Mouse (Mus musculus) stomach, embryonic 16.5 days (tissue): ENCODE results near the gene Ocel1. TPM values are rescaled to one million over a fixed set of nuclear protein-coding genes. Genes with fewer than 3 reads are reported as not detected.
"Not testable (repeated sequence)": the region's sequence is repeated elsewhere in the genome, so short reads cannot be mapped to it uniquely, and the experiment has no call there.

Experiments used
- ATAC-seq: fragments of 200-750 bp; cut with Nextera tagmentation; 2 replicates; pipeline ENCODE4 v1.8.0; 2017; ENCODE audit warnings: moderate number of reproducible peaks, moderate TSS enrichment; ENCODE audit not compliant: insufficient read depth, low FRiP score
- H3K27ac ChIP-seq: fragments of 300-500 bp; sonication (generic); 2 replicates; pipeline ENCODE4 v1.5.1; 2014; ENCODE audit warnings: low read length
- H3K27me3 ChIP-seq: fragments of 300-500 bp; sonication (generic); 2 replicates; pipeline ENCODE4 v1.6.1; 2014; ENCODE audit warnings: low read length, control low read depth, mixed read lengths; ENCODE audit not compliant: control insufficient read depth, insufficient read depth
- H3K36me3 ChIP-seq: fragments of 300-500 bp; sonication (generic); 2 replicates; pipeline ENCODE4 v1.6.1; 2014; ENCODE audit warnings: low read length; ENCODE audit not compliant: control insufficient read depth, insufficient read depth
- H3K4me1 ChIP-seq: fragments of 300-500 bp; sonication (generic); 2 replicates; pipeline ENCODE4 v1.6.1; 2014; ENCODE audit warnings: low read length, control low read depth, mixed read lengths; ENCODE audit not compliant: control insufficient read depth, insufficient read depth
- H3K4me2 ChIP-seq: fragments of 300-500 bp; sonication (generic); 2 replicates; pipeline ENCODE4 v1.6.1; 2014; ENCODE audit warnings: low read depth, low read length, mixed read lengths
- H3K4me3 ChIP-seq: fragments of 300-500 bp; sonication (generic); replicated peaks from 2 replicates; pipeline ENCODE4 v1.5.1; 2014; ENCODE audit warnings: mild to moderate bottlenecking, low read length
- H3K9ac ChIP-seq: fragments of 300-500 bp; sonication (generic); 2 replicates; pipeline ENCODE4 v1.6.1; 2014; ENCODE audit warnings: low read length
- H3K9me3 ChIP-seq: fragments of 300-500 bp; sonication (generic); replicated peaks from 2 replicates; pipeline ENCODE4 v1.6.1; 2016; ENCODE audit warnings: low read length, control low read depth; ENCODE audit not compliant: control insufficient read depth
- WGBS: fragments of 180-500 bp; shearing (Covaris S2); extraction: QIAGEN DNeasy Blood & Tissue Kit; methylation state at CpG from one replicate; pipeline ENCODE4 v1.1.7; 2014; 5-methylcytosine and 5-hydroxymethylcytosine counted together
- polyA plus RNA-seq: library from polyadenylated mRNA; unstranded; fragments of >200 nt; fragmentation: Nextera tagmentation; extraction: Ambion mirVana; gene quantifications from 2 replicates; pipeline ENCODE4 v1.2.1, GENCODE M21; 2015

Gene Ocel1
- polyA plus RNA-seq = 5.6 and 6.5 TPM in 2 replicates

GRCm38 (mm10) chr8:71371236-71371848, at the start of gene Ocel1:
TSS of gene Ocel1 (plus strand) at chr8:71371298.
- peak within 1 kb of the TSS; percentile 81 for H3K9ac ChIP-seq
- ATAC-seq = peak; percentile 88
- H3K36me3 ChIP-seq = peaks cover 5% of the 10 kb centered on the region; the same call in 1 of the 2 replicates

DNA sequence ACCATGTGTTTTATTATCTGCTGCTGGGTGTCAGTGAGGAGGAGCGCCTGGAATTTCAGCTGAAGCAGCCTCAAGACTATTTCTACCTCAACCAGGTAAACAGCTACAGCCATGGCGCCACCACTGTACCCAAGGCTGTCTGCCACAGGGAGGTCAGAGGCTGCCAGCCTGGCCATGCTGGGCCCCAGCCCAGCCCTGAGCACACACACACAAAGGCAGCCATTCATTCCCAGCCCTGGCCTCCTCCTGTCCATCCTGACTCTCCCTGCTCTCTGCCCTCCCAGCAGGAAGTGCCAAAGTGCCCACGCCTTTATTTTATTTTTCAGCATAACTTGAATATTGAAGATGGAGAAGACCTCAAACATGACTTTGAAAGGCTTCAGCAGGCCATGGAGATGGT, 48.2 kb upstream of the Ocel1 start:
- no peaks in the 10 kb centered on the region for H3K9me3 ChIP-seq
- H3K4me3 ChIP-seq = no peak overlapping the region
- no peaks in the 10 kb centered on the region for H3K27me3 ChIP-seq
- ATAC-seq = no peak
- H3K4me2 ChIP-seq = no peak overlapping the region
- no peaks in the 10 kb centered on the region for H3K4me1 ChIP-seq
- 83% methylated on average over 3 of the region's 3 CpGs for WGBS
- H3K9ac ChIP-seq = no peak overlapping the region
- H3K36me3 ChIP-seq = peaks cover 15% of the 10 kb centered on the region; the same call in 1 of the 2 replicates
- H3K27ac ChIP-seq = no peak overlapping the region

More at GRCm38 (mm10) chr8:71371236-71371848, at the start of gene Ocel1:
- under 1% methylated on average over 68 of the region's 68 CpGs for WGBS
- Histone ChIP-seq H3K27me3 (no peaks in the 10 kb centered on the region), H3K4me3 (peak within 1 kb of the TSS; percentile 80), H3K4me2 (peak within 1 kb of the TSS; percentile 55), H3K9me3 (no peaks in the 10 kb centered on the region), H3K27ac (peak within 1 kb of the TSS; percentile 92), H3K4me1 (peaks cover 27% of the 10 kb centered on the region)

DNA sequence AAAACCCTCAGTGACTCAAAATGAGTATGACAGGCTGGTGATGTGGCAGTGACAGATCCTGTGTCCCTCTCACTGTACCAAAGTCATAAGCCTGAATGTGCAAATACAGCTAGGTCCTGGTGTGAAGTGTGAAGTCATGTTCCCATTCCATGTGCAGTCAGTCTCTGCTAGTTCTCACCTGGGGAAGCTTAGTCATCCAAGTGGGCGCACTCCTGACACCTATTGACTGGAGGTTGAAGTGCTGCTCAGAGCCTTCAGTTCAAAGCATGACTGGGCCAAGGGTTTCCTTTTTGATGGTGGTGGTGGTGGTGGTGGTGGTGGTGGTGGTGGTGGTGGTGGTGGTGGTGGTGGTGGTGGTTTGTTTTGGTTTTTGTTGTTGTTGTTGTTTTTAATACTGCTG, 46.2 kb upstream of the Ocel1 start:
- H3K27me3 ChIP-seq = no peaks in the 10 kb centered on the region
- 85% methylated on average over 1 of the region's 1 CpGs for WGBS
- no peaks in the 10 kb centered on the region for H3K9me3 ChIP-seq
- H3K4me1 ChIP-seq = no peaks in the 10 kb centered on the region
- ATAC-seq = no peak
- H3K9ac ChIP-seq = no peak overlapping the region
- no peak overlapping the region for H3K27ac ChIP-seq
- peaks cover 13% of the 10 kb centered on the region; the same call in 1 of the 2 replicates for H3K36me3 ChIP-seq
- no peak overlapping the region for H3K4me3 ChIP-seq
- H3K4me2 ChIP-seq = no peak overlapping the region

GRCm38 (mm10) chr8:71337834-71338233, 33.3 kb upstream of the Ocel1 start:
- WGBS = 93% methylated on average over 6 of the region's 6 CpGs
- not testable (repeated sequence) for H3K9me3 ChIP-seq, H3K27me3 ChIP-seq, H3K27ac ChIP-seq, ATAC-seq, H3K4me3 ChIP-seq, H3K4me1 ChIP-seq, H3K4me2 ChIP-seq, H3K9ac ChIP-seq, H3K36me3 ChIP-seq

DNA sequence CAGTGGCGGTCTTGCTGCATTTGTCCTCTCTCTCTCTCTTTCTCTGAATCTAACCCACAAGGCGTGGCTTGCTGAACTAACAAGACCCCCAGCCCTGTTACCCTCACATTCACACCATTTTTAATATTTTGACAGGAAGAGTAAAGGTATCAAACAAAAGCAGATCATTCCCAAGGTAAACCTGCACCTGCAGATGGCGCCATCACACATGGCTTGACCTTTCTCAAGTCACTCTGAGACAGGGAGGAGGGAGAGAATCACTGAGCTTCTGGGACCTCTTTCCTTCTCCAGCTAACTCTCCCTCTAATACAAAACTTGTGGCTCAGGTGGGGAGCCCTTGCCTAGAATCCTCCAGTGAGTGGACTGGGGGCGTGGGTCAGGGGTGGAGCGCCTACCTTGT, 30.5 kb upstream of the Ocel1 start:
- no peak overlapping the region for H3K4me3 ChIP-seq
- WGBS = 71% methylated on average over 5 of the region's 5 CpGs
- no peaks in the 10 kb centered on the region for H3K4me1 ChIP-seq
- H3K27me3 ChIP-seq = no peaks in the 10 kb centered on the region
- H3K9me3 ChIP-seq = no peaks in the 10 kb centered on the region
- no peak for ATAC-seq
- H3K4me2 ChIP-seq = no peak overlapping the region
- H3K36me3 ChIP-seq = 0 out of 2 replicates have a peak, but pooled peaks cover 15% of the 10 kb centered on the region
- no peak overlapping the region for H3K27ac ChIP-seq
- H3K9ac ChIP-seq = no peak overlapping the region

DNA sequence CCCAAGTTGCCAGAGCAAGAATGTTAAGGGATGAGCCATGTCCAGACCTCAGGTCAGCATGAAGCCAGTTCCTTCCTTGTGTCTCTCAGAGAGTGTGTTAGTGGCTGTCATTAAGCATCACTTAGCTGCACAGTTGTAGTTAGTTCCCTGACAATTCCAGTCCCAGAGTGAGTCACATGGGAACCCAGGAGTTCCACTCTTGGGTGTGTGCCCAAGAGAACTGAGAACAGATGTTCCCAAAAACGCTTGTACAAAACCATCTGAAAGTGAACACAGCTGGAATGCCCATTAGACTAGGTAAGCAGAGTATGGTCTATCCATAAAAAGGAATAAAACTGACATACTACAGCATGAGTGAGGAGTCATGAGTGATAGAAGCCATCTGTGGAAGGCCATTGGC, 24.5 kb upstream of the Ocel1 start:
- ATAC-seq = no peak
- H3K9me3 ChIP-seq = no peaks in the 10 kb centered on the region
- WGBS = 74% methylated on average over 1 of the region's 1 CpGs
- H3K36me3 ChIP-seq = peaks cover 32% of the 10 kb centered on the region
- no peak overlapping the region for H3K4me2 ChIP-seq
- no peak overlapping the region for H3K4me3 ChIP-seq
- no peak overlapping the region for H3K9ac ChIP-seq
- no peaks in the 10 kb centered on the region for H3K27me3 ChIP-seq
- H3K4me1 ChIP-seq = no peaks in the 10 kb centered on the region
- H3K27ac ChIP-seq = no peak overlapping the region

GRCm38 (mm10) chr8:71351117-71351516, 20.0 kb upstream of the Ocel1 start:
- Histone ChIP-seq H3K27me3 (no peaks in the 10 kb centered on the region), H3K4me1 (no peaks in the 10 kb centered on the region), H3K9ac (no peak overlapping the region), H3K4me3 (no peak overlapping the region), H3K36me3 (peaks cover 26% of the 10 kb centered on the region), H3K4me2 (no peak overlapping the region), H3K27ac (no peak overlapping the region), H3K9me3 (no peaks in the 10 kb centered on the region)
- WGBS = 59% methylated on average over 3 of the region's 3 CpGs
- ATAC-seq = no peak

DNA sequence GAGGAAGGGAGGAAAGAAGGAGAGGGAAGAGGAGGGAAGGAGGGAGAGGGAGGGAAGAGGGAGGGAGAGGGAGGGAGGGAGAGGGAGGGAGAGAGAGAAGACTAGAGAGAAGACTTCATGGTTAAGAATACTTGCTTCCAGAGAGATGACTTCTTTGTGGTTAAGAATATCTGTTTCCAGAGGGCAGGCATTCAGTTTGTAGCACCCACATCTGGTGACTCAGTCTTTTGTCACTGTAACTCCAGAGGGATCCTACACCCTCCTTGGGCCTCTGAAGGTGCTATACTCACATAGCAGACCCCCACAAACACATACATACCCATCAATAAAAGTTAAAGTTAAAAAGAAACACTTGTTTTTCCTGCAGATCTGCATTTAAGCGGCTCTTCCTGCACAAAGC, 19.6 kb upstream of the Ocel1 start:
- peaks cover 28% of the 10 kb centered on the region for H3K36me3 ChIP-seq
- no peaks in the 10 kb centered on the region for H3K4me1 ChIP-seq
- no peaks in the 10 kb centered on the region for H3K27me3 ChIP-seq
- no peak overlapping the region for H3K4me2 ChIP-seq
- 89% methylated on average over 1 of the region's 1 CpGs for WGBS
- no peak overlapping the region for H3K9ac ChIP-seq
- no peak for ATAC-seq
- H3K9me3 ChIP-seq = no peaks in the 10 kb centered on the region
- no peak overlapping the region for H3K27ac ChIP-seq
- no peak overlapping the region for H3K4me3 ChIP-seq

DNA sequence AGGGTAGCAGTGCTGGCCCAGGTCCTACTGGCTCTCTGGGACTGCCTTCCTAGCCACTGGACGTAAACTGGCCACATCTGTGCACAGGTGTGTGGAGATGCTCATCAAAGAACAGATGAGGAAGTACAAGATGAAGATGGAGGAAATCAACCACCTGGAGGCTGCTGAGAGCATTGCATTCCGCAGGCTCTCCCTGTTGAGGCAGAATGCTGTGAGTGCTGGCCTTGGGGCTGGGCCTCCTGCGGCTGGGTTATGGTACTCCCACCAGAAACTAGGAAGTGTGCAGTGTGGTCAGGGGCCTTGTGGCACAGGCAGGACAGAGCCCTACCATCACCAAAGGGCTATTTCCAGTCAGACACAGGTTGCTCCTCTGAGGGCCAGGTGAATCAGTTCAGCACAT, 13.1 kb upstream of the Ocel1 start:
- no peak for ATAC-seq
- Histone ChIP-seq H3K4me2 (no peak overlapping the region), H3K9me3 (no peaks in the 10 kb centered on the region), H3K9ac (no peak overlapping the region), H3K27me3 (no peaks in the 10 kb centered on the region), H3K4me1 (no peaks in the 10 kb centered on the region), H3K27ac (no peak overlapping the region), H3K4me3 (no peak overlapping the region), H3K36me3 (peaks cover 25% of the 10 kb centered on the region)
- 75% methylated on average over 3 of the region's 3 CpGs for WGBS
